Mouse (Mus musculus) retina, postnatal 1 day (tissue): Measurements from ENCODE around the gene Retreg1.
"Not testable (repeated sequence)": the region's sequence is repeated elsewhere in the genome, so short reads cannot be mapped to it uniquely, and the experiment has no call there.

ENCODE experiments used
- DNase-seq: peaks from one replicate; pipeline ENCODE4 v3.0.0-alpha.2; 2012

Retreg1 gene

GRCm38 (mm10) chr15:25949696-25950095, 106.7 kb downstream of the Retreg1 start:
- DNase-seq: no peak

DNA sequence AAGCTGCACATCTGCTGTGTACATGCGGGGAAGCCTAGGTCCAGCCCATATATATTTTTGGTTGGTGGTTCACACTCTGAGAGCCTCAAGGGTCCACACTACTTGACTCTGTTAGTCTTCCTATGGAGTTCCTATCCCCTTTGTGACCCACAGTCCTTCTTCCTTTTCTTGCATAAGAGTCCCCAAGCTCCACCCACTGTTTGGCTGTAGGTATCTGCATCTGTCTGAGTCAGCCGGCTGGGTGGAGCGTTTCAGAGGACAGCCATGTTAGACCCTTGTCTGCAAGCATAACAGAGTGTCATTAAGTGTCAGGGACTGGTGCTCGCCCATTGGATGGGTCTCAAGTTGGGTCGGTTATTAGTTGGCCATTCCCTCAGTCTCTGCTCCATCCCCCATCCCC, 107.6 kb downstream of the Retreg1 start:
- no peak for DNase-seq

GRCm38 (mm10) chr15:25951037-25951436, 108.1 kb downstream of the Retreg1 start:
- no peak for DNase-seq

GRCm38 (mm10) chr15:25956001-25956400, 113.0 kb downstream of the Retreg1 start:
- no peak for DNase-seq

- peak; percentile 66 for DNase-seq
Measured at GRCm38 (mm10) chr15:25956422-25957117, 113.6 kb downstream of the Retreg1 start.

DNA sequence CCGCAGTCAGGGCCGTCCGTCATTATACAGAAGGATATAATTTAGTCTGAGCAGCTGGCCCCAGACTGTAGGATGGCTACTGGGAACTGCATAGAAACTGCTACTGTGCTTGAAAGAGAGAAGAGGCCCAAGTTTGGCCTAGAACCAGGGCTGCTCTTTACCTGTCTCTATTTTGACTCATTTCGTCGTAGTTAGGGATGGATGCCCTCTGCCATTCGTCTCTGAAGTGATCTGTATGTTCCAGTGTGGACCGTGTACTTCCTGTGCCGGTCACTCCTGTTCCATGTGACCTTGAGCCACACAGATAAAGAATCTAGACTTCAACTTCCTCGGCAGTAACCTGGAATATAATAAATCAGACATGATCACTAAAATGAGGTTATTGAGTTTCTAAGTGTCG, 114.7 kb downstream of the Retreg1 start:
- no peak for DNase-seq

- peak; percentile 64 for DNase-seq
Measured at GRCm38 (mm10) chr15:25959375-25959774, 116.4 kb downstream of the Retreg1 start.

GRCm38 (mm10) chr15:25960231-25960630, 117.3 kb downstream of the Retreg1 start:
- no peak for DNase-seq

DNA sequence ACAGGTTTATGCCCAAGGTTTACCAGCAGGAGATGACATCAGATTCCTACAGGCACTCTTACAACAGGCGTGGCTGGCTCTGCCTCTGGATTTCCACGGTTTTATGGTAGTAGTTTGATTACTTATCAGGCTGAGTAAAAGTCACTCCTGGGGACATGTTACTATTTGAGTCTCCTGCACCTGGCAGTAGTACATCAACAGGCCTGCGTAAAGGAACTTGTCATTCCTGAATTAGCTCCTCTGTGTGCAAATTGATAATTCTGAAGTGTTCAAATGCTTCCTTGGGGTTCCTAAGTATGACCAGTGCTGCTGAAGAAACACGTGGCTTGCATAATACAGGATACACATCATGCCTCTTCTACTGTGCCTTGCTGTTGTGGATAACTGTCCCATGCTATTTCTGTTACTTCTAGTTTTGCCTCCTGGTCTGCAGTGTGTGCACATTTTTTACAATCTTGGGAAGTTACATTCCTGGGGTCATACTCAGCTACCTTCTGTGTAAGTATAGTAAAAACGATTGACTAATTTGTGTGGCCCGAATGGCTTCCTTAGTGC, 123.3 kb downstream of the Retreg1 start:
- DNase-seq: no peak

DNA sequence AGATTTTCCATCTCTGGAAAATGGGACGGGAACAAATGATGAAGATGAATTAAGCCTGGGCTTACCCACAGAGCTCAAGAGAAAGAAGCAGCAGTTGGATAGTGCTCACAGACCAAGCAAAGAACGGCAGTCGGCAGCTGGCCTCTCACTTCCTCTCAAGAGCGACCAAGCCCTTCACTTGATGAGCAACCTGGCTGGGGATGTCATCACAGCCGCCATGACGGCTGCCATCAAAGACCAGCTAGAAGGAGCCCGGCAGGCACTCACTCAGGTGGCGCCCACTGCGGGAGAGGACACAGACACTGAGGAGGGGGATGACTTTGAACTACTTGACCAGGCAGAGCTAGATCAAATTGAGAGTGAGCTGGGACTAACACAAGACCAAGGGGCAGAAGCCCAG, 128.6 kb downstream of the Retreg1 start:
- no peak for DNase-seq

- no peak for DNase-seq
Measured at GRCm38 (mm10) chr15:25972758-25973157, 129.8 kb downstream of the Retreg1 start.

- DNase-seq: no peak
Measured at GRCm38 (mm10) chr15:25974352-25974751, 131.4 kb downstream of the Retreg1 start.

GRCm38 (mm10) chr15:25975810-25976209, 132.8 kb downstream of the Retreg1 start:
- no peak for DNase-seq

GRCm38 (mm10) chr15:25983614-25984013, 140.6 kb downstream of the Retreg1 start:
- not testable (repeated sequence) for DNase-seq

- DNase-seq: peak; percentile 99
Measured at GRCm38 (mm10) chr15:25984067-25984733, 141.2 kb downstream of the Retreg1 start, which contains the start of gene Zfp622. Gene Zfp622, plus strand, starts transcription at chr15:25984366.

GRCm38 (mm10) chr15:25984734-25985492, 141.9 kb downstream of the Retreg1 start:
- DNase-seq: no peak

GRCm38 (mm10) chr15:25992992-25993727, 150.2 kb downstream of the Retreg1 start:
- peak; percentile 79 for DNase-seq

- peak; percentile 80 for DNase-seq
Measured at GRCm38 (mm10) chr15:25995521-25995920, 152.5 kb downstream of the Retreg1 start.

GRCm38 (mm10) chr15:25999545-25999944, 156.6 kb downstream of the Retreg1 start:
- peak; percentile 81 for DNase-seq

GRCm38 (mm10) chr15:26008621-26009020, 165.6 kb downstream of the Retreg1 start:
- no peak for DNase-seq

DNA sequence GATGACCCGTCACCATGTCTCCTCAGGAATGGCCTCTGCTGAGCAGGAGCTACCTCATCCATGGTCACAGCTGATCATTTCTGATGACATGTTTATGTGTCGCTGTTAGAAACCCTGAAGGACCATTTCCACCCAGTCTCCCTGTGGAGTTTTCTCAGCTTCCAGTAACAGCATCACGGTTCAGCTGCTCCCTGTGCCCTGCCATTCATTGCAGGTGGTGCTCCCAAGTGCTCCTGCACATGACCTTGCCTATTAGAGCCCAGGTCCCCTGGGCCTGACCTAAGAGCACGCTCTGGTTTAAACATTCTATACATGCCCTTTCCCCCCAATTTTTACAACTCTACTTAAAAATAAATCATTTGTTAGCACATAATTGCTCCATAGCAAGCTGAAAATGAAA, 169.9 kb downstream of the Retreg1 start:
- DNase-seq: no peak

GRCm38 (mm10) chr15:26015979-26016665, 173.1 kb downstream of the Retreg1 start:
- DNase-seq: peak; percentile 35
